Mouse (Mus musculus) MEL-GATA-1-ER (cell line): ENCODE measurements around the gene Syt5.
"Not testable (repeated sequence)": the region's sequence is repeated elsewhere in the genome, so short reads cannot be mapped to it uniquely, and the experiment has no call there.

Source experiments
- DNase-seq: peaks from one replicate; pipeline ENCODE4 v3.0.0-alpha.2; 2012; ENCODE audit warnings: low read depth; ENCODE audit errors: extremely low read depth

The Syt5 gene

DNA sequence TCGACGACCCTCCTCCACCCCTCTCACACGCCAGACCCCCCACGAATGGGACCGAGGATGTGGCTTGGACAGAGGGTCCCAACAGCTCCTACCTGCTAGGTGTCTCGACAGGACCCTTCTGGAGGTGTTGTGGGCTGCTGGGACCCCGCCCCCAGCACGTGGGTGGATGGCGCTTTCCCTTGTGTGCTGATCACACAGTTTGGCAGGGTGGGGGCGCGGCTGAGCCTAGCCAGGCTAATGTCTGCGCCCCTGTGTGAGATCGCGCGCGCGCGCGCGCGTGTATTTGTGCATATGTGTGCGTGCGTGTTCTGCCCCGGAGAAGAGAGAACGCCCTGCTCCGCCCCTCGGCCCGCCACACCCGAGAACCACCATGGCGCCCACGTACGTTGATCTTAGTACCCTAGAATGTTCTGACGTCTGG is at the start of gene Syt5:
TSS of gene Syt5 (minus strand) at position 321 of the 421 bp plus-strand sequence.
- no peak for DNase-seq

DNA sequence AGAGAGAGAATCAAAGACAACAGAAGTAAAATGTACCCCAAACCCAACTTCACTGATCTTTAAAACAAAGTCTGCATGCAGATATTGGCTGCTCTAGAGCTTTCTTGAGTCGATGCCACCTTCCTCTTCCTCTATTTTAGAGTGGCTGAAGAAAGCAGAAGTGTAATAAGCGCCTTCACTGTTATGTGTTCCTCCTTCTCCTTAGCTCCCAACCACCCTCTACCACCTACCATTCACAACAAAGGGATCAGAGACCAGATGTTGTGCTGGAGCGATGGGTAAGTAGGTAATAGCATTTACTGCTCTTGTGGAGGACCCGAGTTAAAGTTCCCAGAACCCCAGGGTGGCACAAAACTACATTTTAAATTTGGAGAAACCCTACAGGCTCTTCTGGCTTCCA is 49.7 kb upstream of the Syt5 start:
- DNase-seq = peak; percentile 24

DNA sequence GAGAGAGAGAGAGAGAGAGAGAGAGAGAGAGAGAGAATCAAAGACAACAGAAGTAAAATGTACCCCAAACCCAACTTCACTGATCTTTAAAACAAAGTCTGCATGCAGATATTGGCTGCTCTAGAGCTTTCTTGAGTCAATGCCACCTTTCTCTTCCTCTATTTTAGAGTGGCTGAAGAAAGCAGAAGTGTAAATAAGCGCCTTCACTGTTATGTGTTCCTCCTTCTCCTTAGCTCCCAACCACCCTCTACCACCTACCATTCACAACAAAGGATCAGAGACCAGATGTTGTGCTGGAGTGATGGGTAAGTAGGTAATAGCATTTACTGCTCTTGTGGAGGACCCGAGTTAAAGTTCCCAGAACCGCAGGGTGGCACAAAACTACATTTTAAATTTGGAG is 34.1 kb upstream of the Syt5 start:
- not testable (repeated sequence) for DNase-seq

DNA sequence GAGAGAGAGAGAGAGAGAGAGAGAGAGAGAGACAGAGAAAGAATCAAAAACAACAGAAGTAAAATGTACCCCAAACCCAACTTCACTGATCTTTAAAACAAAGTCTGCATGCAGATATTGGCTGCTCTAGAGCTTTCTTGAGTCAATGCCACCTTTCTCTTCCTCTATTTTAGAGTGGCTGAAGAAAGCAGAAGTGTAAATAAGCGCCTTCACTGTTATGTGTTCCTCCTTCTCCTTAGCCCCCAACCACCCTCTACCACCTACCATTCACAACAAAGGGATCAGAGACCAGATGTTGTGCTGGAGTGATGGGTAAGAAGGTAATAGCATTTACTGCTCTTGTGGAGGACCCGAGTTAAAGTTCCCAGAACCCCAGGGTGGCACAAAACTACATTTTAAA is 25.0 kb upstream of the Syt5 start:
- DNase-seq = not testable (repeated sequence)

DNA sequence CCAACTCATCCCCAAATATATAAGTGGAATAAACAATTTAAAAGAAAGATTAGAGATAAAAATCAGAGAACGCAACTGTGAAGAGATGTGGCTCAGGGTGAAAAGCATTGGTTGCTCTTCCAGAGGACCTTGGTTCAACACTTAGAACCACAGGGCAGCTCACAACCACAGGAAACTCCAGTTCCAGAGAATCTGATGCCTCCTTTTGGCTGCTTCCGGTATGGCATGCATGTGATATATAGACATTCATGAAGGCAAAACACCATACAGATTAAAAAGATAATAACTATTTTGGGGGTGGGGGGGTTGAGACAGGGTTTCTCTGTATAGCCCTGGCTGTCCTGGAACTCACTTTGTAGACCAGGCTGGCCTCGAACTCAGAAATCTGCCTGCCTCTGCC is 15.3 kb upstream of the Syt5 start:
- DNase-seq = no peak

DNA sequence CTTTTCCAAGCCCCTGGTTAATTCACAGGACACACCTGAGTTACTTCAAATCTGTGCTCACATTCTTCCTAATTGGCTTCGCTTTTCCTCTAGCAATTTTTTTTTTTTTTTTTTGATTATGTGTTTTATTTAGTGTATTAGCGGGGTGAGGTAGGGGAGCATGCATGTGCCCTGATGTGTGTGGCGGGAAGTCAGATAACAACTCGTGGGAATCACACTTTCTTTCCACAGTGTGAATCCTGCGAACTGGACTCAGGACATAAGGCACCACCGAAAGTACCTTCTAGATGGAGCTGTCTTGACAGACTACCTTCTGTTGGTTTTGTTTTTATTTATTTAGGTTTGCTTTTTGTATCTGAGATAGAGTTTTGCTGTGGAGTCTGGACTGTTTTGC is 9.8 kb upstream of the Syt5 start:
- DNase-seq = no peak

DNA sequence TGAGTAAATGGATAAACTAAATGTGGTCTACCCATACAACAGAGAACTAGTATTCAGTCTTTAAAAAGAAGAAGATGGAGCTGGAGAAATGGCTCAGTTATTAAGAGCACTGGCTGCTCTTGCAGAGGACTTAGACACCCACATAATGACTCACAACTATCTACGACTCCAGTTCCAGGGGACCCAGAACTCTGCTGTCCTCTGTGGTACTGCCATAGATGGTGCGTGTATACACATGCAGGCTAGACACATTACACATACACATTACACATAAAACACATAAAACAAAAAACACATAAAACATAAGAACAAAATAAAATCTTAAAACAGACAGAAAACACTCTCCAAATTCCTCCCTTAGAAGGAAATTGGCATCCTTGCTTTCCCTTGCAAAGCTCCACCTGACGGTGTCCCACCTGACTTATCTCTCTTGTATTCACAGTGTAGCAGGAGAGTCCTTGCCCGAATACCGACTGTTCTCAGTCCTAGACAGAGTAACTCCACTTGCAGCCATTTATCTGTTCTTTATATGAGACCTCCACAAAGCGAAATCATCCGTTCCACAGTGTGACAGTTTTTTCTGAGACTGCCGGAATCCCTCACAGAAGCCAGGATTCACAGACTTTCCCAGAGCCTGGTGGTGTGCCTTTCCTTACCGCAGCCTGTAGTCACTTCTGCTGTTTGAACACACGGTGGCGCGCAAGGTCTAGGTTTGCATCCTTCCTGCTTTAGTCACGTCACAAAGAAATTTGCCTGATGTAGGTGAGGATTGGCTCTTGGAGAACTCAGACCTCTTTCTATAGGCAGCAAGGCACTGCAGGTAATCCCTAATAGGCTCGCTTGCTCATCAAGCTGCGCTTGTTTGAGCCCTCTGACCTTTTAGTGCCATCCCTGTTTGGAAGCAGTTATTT is 9.2 kb upstream of the Syt5 start:
- DNase-seq = peak; percentile 80

DNA sequence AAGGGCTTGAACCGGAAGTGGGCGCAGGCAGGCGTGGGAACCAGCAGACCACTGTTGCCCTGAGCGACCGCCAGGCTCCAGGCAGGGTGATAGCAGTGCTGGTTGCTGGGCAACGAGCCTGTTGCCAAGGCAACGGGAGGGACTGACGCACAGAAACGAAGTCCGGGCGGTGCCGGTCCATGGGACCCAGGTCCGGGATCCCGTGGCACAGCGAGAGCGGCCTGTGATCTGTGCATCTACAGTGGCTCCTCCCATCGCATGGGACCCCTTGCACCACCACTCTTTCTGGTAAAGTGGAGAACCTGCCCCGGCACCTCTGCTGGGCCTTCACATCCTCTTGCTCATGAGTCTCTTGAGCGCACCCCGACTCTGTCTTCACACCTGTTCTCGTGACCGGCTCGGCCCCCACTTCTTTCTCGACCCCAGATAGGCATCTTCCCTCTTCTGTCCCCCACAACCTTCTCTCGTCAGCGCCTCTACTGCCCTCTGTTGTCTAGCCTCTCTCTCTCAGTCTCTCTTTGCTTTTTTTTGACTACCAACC is 680 bp downstream of the Syt5 start:
- no peak for DNase-seq

DNA sequence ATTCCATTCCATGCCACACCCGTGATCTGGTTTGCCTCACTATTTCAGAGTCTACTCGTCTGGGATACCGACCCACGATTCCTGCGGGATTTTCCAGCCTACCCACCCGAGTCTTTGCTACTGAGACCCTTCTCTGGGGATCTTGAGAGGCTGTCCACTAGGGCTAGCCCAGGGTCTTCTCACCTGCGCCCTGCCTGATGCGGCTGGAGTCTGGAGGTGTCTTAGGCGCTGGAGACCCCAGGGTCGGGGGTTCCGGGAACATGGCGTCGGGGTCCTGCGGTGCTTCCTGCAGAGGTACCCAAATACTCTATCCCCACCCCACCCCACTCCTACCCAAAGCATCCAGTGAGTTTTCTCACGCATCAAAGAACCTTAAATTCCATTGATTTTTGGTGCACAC is 1.3 kb downstream of the Syt5 start:
- no peak for DNase-seq

DNA sequence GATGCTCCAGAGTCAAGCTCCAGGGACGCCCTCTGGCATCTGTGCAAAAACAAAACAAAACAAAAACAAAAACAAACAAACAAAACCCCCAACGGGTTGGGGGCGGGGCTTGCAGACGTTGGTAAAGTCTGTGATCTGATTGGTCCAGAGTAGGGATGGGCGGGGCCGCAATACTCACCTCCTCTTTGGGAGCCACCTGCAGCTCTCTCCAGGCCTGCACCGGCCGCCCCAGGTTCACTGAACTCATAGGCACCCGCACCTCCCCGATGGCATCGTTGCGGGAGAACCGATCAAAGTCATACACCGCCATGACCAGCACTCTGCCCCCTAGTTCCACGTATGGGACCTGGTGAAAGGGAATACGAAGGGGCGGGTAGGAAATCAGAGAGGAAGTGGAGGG is 5.3 kb downstream of the Syt5 start:
- DNase-seq = no peak

DNA sequence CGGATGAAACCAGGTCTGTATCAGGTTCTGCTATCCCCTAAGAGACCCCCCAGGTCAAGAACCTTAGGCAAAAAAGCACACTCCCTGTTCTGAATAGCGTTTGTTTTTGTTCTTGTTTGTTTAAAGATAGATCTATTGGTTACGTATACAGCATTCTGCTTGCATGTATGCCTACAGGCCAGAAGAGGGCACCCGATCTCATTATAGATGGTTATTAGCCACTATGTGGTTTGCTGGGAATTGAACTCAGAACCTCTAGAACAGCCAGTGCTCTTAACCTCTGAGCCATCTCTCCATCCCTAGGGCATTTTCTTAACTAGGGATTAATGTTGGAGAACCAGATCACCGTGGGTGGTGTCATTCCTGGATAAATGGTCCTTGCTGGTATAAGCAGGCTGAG is 6.0 kb downstream of the Syt5 start:
- no peak for DNase-seq

DNA sequence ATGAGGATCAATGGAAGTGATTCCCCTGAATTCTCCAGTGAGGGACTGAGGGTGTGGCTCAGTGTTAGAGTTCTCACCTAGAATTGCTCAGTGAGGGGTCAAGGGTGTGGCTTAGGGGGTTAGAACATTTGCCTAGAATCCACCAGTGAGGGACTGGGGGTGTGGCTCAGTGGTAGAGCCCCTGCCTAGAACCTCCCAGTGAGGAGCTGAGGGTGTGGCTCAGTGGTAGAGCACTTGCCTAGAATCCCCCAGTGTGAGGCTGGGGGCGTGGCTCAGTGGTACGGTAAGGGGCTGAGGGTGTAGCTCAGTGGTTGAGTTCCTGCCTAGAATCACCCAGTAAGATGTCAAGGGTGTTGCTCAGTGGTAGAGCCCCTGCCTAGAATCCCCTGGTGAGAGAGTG is 8.3 kb downstream of the Syt5 start:
- no peak for DNase-seq

DNA sequence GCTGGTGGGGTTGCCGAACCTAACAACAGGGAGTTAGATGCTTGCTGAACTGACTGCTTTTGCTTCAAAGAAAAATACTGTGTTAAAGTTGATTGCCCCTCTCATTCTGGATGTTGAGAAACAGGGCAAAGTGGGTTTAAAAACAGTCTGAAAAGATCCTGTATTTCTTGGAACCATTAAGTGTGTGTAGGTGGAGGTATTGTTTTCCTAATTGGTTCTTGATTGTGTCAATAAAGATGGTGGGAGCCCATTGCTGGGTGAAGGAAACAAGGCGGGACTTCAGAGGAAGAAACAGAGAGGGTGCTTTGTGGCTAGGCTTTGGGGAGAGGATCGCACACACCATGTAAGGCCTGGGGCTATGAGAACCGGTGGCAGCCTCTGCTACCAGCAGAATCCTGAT is 10.2 kb downstream of the Syt5 start:
- no peak for DNase-seq

DNA sequence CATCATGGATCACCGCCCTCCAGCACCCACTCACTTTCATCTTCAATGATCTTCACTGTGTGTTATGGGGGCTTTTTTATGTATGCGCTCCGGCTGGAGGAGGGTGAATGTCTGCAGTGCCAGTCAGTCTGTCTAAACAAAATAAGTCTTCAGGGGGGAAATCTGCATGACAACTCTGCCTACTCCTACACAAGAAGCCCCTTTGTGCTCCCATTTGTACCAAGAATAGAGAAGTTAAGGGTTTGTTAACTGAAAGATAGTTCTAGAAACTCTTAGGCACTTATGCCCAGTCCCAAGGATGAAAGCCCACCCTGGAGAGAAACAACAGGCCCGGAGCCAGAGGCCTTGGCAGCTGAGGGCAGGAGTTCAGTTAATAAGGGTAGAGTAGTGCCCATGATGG is 11.0 kb downstream of the Syt5 start:
- DNase-seq = no peak

DNA sequence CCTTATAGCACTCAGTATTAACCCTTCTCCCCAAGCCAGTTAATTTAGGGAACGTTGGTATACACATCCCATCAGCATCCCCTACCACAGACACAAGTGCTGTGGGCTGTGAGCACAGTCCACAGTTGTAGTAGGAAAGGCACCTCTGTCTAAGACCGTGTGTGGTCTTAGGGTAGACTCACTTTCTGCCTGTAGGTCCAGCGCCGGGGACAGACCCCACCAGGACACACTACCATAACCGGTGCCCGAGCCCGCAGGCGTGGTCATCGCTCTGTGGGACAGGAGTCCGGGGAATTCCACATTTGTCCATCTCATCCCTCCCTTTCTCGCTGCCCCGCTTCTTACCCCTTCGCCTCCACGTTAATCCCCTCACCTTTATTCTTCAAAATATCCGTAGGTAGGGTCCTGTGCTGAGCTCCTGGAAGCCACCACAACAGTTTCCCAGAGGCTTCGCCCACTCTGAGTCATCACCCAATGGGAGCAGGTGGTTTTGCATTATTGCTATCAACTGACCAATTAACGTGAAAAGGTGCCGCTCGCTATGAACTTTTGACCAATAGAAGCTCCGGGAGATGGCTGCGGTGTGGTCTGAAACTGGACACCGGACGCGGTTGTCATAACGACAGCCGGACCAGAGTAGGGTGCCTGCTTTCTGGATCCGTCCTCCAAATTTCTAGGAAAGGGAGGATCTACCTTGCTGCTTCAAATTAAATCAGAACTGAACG is 15.2 kb downstream of the Syt5 start, which contains the start of gene Dnaaf3:
TSS of gene Dnaaf3 (minus strand) at position 449 of the 725 bp plus-strand sequence.
- no peak for DNase-seq

DNA sequence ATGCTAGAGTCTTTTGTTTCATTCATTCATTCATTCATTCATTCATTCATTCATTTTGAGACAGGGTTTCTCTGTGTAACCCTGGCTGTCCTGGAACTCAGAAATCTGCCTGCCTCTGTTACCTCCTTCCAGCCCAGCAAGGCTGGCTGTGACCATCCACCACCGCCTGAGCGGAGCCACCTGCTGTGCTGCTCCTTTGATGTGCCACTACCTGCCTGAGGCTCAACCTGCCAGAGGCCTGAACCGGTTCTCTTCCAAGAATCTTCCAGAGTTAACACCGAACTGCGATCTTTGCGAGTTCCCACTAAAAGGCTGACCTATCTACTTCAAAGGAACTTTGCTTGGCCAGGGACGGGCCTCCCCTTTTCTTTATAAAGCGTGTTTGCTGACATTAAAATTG is 17.2 kb downstream of the Syt5 start:
- DNase-seq = not testable (repeated sequence)

DNA sequence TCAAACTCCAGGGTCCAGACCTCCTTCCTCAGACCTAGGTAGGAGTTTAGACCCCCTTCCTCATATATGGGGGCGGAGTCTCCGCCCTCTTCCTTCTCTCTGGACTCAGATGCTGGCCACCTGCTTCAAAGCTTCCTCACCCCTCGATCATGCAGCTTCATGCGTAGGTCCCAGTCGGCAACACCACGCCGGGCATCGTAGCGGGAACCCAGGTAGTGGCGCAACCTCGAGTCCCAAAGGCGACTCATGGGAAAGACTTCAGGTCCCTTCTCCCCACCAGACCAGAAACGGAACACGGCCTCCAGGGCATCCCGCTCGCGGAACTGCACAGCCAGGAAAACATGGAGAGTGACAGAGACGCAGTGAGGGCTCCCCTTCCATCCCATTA is 20.0 kb downstream of the Syt5 start:
- DNase-seq = no peak

DNA sequence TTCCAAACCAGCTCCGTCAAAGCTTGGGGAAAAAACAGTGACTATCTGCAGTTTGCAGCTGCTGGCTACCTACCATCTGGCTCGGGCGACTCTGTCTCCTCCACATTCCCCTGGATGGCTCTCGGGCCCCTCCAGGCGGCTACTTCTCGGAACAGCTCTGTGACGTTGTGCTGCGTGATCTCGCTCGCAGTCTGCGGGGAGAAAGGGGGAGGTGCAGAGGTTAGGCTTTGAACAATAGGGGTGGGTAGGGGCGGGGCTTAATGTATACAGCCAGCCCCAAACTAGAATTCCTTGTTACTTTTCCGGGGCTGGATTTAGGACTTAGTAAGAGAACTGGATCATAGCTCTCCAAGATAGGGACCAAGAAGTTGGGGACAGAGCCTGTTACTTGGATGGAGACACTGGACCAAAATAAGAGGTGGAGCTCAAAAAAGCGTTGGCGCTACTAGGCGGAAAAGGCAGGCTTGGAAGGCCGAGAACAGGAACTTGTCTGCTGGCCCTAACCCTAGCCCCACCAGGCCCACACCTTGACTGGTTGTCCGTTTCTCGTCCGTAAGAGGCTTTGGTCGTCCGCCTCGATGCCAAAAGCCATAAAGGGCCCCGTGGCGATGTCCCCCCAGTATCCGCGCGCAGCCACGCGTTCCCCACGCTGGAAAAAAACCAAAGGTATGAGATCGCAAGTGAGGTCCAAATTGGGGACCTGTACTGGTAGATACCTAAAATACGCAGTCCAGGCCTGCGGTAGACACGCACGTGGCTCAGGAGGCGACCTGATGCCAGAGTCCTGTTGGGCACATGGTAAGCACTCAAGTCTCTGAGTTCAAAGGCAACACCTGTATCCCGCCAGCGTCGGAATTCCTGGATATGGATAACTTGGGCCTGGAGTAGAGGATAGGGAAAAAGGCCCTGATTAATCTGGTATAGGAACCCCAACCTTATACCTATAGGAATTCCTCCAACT is 20.7 kb downstream of the Syt5 start:
- peak; percentile 91 for DNase-seq

DNA sequence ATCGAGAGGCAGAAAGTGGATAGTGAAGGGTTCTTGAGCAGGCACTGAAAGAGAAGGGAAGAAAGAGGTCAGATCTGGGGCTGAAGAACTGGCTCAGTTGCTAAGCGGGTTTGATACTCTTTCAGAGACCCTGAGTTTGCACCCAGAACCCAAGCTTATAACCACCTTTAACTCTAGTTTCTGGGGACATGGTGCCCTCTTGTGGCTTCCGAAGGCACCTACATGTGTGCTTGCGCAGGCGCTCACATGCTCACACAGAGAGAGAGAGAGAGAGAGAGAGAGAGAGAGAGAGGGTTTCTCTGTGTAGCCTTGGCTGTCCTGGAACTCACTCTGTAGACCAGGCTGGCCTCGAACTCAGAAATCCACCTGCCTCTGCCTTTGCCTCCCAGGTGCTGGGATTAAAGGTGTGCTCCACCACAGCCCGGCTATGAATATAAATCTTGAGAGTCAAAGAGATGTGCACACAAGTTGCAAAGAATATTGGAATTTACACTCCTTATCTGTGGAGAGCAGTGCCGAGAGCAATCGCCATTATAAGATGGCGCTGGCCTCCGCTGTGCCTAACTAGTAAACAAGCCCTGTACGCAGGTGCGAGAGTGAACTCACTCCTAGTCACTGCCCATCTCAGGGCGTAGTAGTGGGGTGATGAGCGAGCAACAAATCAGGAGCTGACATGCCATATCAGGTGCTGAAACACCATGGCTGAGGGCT is 23.0 kb downstream of the Syt5 start, which contains the start of gene Tnni3:
TSS of gene Tnni3 (minus strand) at position 18 of the 711 bp plus-strand sequence.
- DNase-seq = not testable (repeated sequence)
